Mouse (Mus musculus) bone marrow, adult 2 months (tissue): Measurements from ENCODE around the gene Nploc4.

Experiments used
- CTCF ChIP-seq: fragments of 200-500 bp; IDR thresholded peaks from 2 replicates; pipeline ENCODE4 v1.5.1; 2011; ENCODE audit warnings: low read length, control low read depth; ENCODE audit not compliant: control insufficient read depth, insufficient read depth
- POLR2A ChIP-seq: fragments of 200-500 bp; IDR thresholded peaks from 2 replicates; pipeline ENCODE4 v1.6.1; 2011; ENCODE audit warnings: low read depth, mild to moderate bottlenecking, control low read depth, low read length, borderline replicate concordance; ENCODE audit not compliant: control insufficient read depth

DNA sequence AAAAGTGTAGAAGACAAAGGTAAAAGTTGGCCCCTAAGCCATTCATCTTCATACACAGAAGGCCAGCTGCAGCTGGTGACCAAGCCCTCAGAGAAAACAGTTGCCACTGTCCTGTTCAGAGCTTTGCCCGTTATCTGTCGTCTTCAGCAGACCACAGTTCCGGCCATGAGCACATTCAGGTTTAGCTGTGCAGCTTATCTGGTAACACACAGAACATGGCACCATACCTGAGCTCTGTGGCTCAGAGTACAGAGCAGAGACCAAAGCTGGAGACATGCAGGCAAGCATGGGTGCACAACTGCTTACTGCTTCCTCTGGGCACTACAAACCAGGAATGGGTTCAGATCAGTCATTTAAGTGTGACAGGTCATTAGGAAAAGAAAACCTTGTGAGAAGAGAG is 31.6 kb downstream of the Nploc4 start:
- TF ChIP-seq POLR2A (no peak), CTCF (no peak)
